Mouse (Mus musculus) small intestine, adult 2 months (tissue): Measurements from ENCODE around the gene Kcnh5.

Source experiments
- CTCF ChIP-seq: fragments of 200-500 bp; IDR thresholded peaks from 2 replicates; pipeline ENCODE4 v1.5.1; 2012; ENCODE audit warnings: low read depth, mild to moderate bottlenecking, control low read depth, inconsistent platforms, low read length, moderate library complexity, mixed read lengths; ENCODE audit not compliant: insufficient replicate concordance, insufficient read length; ENCODE audit errors: extremely low read depth
- POLR2A ChIP-seq: fragments of 200-500 bp; IDR thresholded peaks from 2 replicates; pipeline ENCODE4 v1.6.1; 2012; ENCODE audit warnings: low read depth, mild to moderate bottlenecking, control low read depth, inconsistent platforms, low read length, moderate library complexity

DNA sequence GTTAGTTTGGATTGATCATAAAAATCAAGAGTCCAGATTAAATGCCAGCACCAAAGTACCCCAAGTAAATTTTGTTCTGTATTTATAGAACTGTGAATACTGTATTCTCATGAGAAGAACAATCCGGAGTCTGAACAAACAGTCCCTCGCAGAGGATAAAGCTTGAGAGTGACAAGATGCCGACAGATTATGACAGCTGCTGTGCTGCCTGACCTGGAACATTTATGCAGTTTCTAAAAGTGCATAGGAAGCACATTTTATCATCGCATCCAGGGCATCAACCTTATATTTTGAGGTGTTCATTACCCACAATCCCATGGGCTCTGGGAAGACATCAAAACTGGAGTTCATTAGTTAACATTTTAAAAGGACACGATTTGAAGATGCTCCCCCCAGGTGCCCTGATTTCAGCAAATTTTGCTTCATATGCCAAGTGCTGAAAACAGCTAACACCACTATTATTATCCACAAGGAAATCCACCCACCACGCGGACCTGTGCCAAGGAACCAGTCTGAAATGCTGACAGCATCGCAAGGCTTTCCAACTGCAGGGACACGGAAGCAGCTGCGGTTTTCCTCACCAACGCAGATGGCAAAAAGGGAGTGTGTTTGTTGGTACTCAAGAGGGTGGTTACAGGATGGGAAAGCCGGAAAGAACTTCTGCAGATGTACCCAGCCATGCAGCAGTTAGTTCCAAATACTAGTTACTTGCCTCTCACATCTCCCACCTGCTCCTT, 328.4 kb downstream of the Kcnh5 start:
- TF ChIP-seq CTCF (no peak), POLR2A (no peak)
